Mouse (Mus musculus) kidney, adult 2 months (tissue): Measurements from ENCODE around the gene Tcaf3. TPM values are rescaled to one million over a fixed set of nuclear protein-coding genes. Genes with fewer than 3 reads are reported as not detected.

ENCODE experiments used
- DNase-seq: peaks from one replicate; pipeline ENCODE4 v3.0.0; 2021
- H3K27ac ChIP-seq: fragments of 200-500 bp; 2 replicates; pipeline ENCODE4 v1.5.1; 2012; ENCODE audit warnings: low read depth, low read length, control low read depth, inconsistent platforms; ENCODE audit not compliant: insufficient read depth
- H3K27me3 ChIP-seq: fragments of 200-500 bp; replicated peaks from 2 replicates; pipeline ENCODE4 v1.6.1; 2012; ENCODE audit warnings: mild to moderate bottlenecking, moderate library complexity, low read length, inconsistent platforms; ENCODE audit not compliant: control insufficient read depth, insufficient read depth
- H3K36me3 ChIP-seq: fragments of 200-500 bp; 2 replicates; pipeline ENCODE4 v1.6.1; 2012; ENCODE audit warnings: mild to moderate bottlenecking, moderate library complexity, low read length, inconsistent platforms; ENCODE audit not compliant: control insufficient read depth, insufficient read depth
- H3K4me1 ChIP-seq: fragments of 200-500 bp; 2 replicates; pipeline ENCODE4 v1.6.1; 2011; ENCODE audit warnings: low read length; ENCODE audit not compliant: control insufficient read depth, insufficient read depth
- H3K4me3 ChIP-seq: fragments of 200-500 bp; 2 replicates; pipeline ENCODE4 v1.5.1; 2011; ENCODE audit warnings: mild to moderate bottlenecking, low read depth, low read length, control low read depth; ENCODE audit not compliant: insufficient read depth
- CTCF ChIP-seq: fragments of 200-500 bp; conservative IDR thresholded peaks from 2 replicates; pipeline ENCODE4 v1.5.1; 2011; ENCODE audit warnings: low read depth, mild to moderate bottlenecking, control low read depth, low read length, moderate library complexity, mixed read lengths; ENCODE audit not compliant: insufficient read depth, insufficient read length
- POLR2A ChIP-seq: fragments of 200-500 bp; IDR thresholded peaks from one replicate; pipeline ENCODE4 v1.6.1; 2011; ENCODE audit warnings: low read depth, low read length, control low read depth
- WGBS: fragments of 180-500 bp; shearing (Covaris S2); methylation state at CpG from one replicate; pipeline ENCODE4 v1.1.7; 2018; 5-methylcytosine and 5-hydroxymethylcytosine counted together
- polyA plus RNA-seq: library from polyadenylated mRNA; depleted of rRNA; stranded (reverse); fragments of >200 nt; gene quantifications from 2 replicates; pipeline ENCODE4 v1.2.3, GENCODE M21; 2012; rRNA removed

The Tcaf3 gene
- not detected in 2 replicates for polyA plus RNA-seq

- WGBS, result 83% methylated on average over 4 of the region's 4 CpGs
- no peak for TF ChIP-seq POLR2A
- TF ChIP-seq CTCF, result no peak
- H3K27me3 ChIP-seq, result no peaks in the 10 kb centered on the region
Measured at GRCm38 (mm10) chr6:42597592-42597991, at the start of gene Tcaf3. Tcaf3 (minus strand) TSS chr6:42597692.

DNA sequence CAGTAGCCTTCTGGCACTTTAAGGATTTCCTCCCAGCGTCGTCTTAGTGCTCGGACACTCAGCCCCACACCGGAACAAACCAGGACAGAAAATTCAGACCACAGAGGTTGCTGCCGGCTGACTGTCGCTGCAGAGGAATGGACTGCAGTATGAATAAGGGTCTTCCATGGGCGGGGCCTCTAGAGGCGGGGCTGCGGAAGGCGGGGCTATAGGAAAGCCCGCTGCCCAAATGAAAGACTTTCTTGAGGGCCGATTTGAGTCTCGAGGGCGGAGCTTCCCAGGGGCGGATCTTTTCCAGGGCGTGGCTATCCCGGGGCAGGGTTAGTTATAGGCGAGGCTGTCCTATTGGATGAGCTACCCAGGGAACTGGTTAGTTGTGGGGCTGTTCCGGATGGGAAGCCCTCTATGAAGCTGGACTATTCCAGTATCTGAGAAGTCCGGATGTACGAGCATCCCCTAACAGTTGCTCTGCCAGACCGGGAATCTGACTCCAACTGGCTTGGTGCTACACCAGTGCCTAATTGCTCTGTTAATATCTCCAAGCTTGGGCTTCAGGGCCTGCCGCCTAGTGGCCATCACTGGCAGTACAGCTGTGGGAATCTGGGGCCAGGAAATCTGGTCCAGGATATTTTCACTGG, 47.5 kb upstream of the Tcaf3 start, which contains the start of gene Tcaf2:
Gene Tcaf2, minus strand, starts transcription at position 343 of the 638 bp plus-strand sequence.
- DNase-seq, result peak; percentile 94
- TF ChIP-seq CTCF (peak; percentile 80), POLR2A (no peak)
- no peaks in the 10 kb centered on the region for H3K27me3 ChIP-seq
- no peaks in the 10 kb centered on the region for H3K4me1 ChIP-seq
- peak within 1 kb of the TSS; percentile 58 for H3K4me3 ChIP-seq
- H3K36me3 ChIP-seq, result no peaks in the 10 kb centered on the region
- no peak within 1 kb of the TSS for H3K27ac ChIP-seq
- WGBS, result under 1% methylated on average over 23 of the region's 23 CpGs

More at GRCm38 (mm10) chr6:42597592-42597991, at the start of gene Tcaf3:
- no peak within 1 kb of the TSS for H3K4me3 ChIP-seq
- H3K4me1 ChIP-seq, result no peaks in the 10 kb centered on the region
- DNase-seq, result no peak
- H3K36me3 ChIP-seq, result no peaks in the 10 kb centered on the region
- H3K27ac ChIP-seq, result no peak within 1 kb of the TSS

DNA sequence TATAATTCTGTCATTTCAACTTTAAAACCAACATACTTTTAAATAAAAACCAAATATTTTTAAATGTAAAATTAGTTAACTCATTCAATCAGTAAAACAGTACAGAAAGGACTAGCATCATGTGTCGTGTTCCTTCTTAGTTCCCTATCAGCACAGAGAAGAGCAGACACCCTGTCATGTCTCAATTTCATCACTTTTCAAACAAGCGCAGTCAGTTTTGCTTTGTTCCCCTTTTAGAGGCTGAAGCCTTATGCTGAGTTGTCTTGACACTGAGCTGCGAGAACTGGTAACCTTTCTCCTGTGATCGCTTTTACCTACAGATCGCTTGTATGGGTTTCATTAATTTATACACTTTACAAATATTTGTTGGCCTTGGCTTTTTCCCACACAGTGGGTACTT, 36.9 kb upstream of the Tcaf3 start:
- no peaks in the 10 kb centered on the region for H3K27me3 ChIP-seq
- no peak overlapping the region for H3K4me3 ChIP-seq
- no peaks in the 10 kb centered on the region for H3K36me3 ChIP-seq
- no peaks in the 10 kb centered on the region for H3K4me1 ChIP-seq
- no peak for DNase-seq
- no peak for TF ChIP-seq CTCF
- TF ChIP-seq POLR2A, result no peak
- no peak overlapping the region for H3K27ac ChIP-seq
- 94% methylated on average over 5 of the region's 5 CpGs for WGBS

DNA sequence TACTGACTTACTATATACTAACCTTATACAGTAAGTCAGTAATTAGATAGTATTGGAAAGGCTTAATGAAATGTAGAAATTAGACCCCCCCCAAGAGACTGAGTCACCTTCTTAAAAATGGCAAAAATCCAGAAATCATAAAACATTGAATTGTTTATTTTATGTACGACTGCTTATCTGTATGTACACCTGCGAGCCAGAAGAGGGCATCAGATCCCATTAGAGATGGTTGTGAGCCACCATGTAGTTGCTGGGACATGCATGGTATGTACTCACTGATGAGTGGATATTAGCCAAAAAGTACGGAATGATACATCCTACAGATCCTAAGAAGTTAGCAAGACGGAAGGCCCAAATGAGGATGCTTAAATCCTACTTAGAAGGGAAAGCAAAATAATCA, 33.9 kb upstream of the Tcaf3 start:
- 71% methylated on average over 4 of the region's 4 CpGs for WGBS
- TF ChIP-seq CTCF (no peak), POLR2A (no peak)
- Histone ChIP-seq H3K4me3 (no peak overlapping the region), H3K27me3 (no peaks in the 10 kb centered on the region), H3K27ac (no peak overlapping the region), H3K4me1 (no peaks in the 10 kb centered on the region), H3K36me3 (no peaks in the 10 kb centered on the region)
- DNase-seq, result no peak

DNA sequence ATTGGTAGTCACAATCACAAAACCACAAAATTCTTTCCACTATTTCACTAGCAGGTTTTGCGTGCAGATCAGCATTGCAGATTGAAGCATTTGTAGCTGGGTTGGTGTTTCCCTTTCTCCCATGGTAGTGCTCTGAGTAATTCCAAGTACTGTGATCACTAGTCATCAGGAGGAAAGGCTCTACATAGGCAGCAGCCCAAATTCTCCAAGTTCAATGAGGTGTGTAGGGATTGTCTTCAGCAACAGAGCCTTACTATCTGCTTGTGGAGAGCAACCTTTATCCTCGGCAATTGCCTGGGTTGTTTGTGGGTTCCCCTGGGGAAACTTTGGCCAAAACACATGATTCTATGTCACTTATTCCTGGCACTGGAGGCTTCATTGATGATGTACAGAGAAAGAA, 19.4 kb upstream of the Tcaf3 start:
- WGBS, result 65% methylated on average over 2 of the region's 2 CpGs
- TF ChIP-seq CTCF (no peak), POLR2A (no peak)
- Histone ChIP-seq H3K27me3 (no peaks in the 10 kb centered on the region), H3K36me3 (no peaks in the 10 kb centered on the region), H3K4me3 (no peak overlapping the region), H3K27ac (no peak overlapping the region), H3K4me1 (no peaks in the 10 kb centered on the region)
- no peak for DNase-seq

- H3K27ac ChIP-seq, result no peak overlapping the region
- peak; percentile 34 for DNase-seq
- no peaks in the 10 kb centered on the region for H3K36me3 ChIP-seq
- TF ChIP-seq CTCF (peak; percentile 21; the same call in 1 of the 2 replicates), POLR2A (no peak)
- no peaks in the 10 kb centered on the region for H3K27me3 ChIP-seq
- no peak overlapping the region for H3K4me3 ChIP-seq
- H3K4me1 ChIP-seq, result no peaks in the 10 kb centered on the region
Measured at GRCm38 (mm10) chr6:42612218-42612617, 14.7 kb upstream of the Tcaf3 start.

GRCm38 (mm10) chr6:42610954-42611522, 13.5 kb upstream of the Tcaf3 start:
- no peaks in the 10 kb centered on the region for H3K36me3 ChIP-seq
- WGBS, result 38% methylated on average over 4 of the region's 4 CpGs
- TF ChIP-seq POLR2A (no peak), CTCF (no peak)
- H3K27ac ChIP-seq, result no peak overlapping the region
- no peak for DNase-seq
- H3K4me1 ChIP-seq, result no peaks in the 10 kb centered on the region
- H3K4me3 ChIP-seq, result no peak overlapping the region
- no peaks in the 10 kb centered on the region for H3K27me3 ChIP-seq
